Mouse (Mus musculus): ENCODE measurements around the gene Josd1.

DNA sequence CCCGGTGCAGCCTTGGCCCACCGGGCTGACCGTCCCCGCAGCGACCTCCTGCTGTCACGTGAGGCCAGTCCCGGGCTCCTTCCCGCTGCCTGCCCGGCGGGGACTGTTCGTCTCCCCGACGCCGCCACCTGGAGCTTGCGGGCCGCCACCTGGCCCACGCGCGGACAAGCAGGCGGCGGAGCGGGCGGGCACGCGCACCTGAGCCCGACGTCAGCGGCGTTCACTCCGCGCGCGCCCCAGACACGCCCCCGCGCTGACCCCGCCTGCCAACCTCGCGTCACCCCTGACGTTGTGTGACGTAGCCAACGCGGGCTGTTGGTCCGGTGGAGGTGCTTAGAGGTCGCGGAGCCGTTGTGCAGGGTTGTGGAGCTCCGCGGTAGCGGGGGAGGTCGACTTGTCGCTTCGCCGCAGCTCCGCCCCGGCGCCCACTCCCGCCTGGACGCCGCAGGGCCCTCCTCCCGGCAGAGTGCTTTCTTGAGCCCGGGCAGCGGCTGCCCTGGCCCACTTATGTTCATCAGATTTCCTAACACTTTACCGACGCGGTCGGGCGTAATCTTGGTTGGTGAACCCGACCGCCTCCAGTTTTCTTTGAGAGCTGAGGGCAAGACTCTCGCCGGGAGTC lies at the start of gene Josd1:
- TF ChIP-seq GATA1 (IDR thresholded peaks at IDR 0.05; ENCODE audit: borderline replicate concordance, low read length) (no peak), CTCF (IDR thresholded peaks at IDR 0.05; ENCODE audit: low read depth, low read length) (no peak)

All from G1E (cell line).